Mouse (Mus musculus): ENCODE measurements at regions not wholly inside any gene's neighbourhood (a gene's known extent, or its start where the extent isn't known, plus 50 kb on each side); places are given as distances from the start of the nearest gene placed in this dataset.

DNA sequence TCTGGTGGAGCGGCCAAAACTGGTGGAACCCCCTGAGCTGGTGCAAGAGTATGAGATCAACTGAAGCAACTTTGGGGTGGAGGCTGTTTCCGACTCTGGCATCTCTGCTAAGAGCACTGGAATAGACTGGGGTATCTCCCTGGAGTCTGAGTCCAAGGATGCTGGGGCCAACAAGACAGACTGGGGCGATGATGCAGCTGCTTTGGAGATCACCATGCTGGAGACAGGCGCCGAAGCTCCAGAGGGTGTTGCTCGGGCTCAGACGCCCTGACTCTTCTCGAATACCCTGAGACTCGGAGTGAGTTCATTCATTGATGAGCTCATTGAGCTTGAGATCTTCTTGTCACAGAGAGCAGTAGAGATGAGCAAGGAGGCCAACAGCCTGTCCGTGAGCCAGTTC is 194.6 kb upstream of the Hsf2 start:
- TF ChIP-seq CTCF (IDR thresholded peaks at IDR 0.05; ENCODE audit: borderline replicate concordance, insufficient read depth, low read length) (no peak), POLR2A (IDR thresholded peaks at IDR 0.05; ENCODE audit: low read depth, low read length) (no peak)
